17 mouse cellular contexts compared by ENCODE assay signal in genomic region chr10:92605646-92606045, GRCm38 (mm10).
"Had no signal": no experiment of that assay in that cellular context is flagged by ENCODE, and none has a peak within 500 bp of the region (broad histone marks: within the 10 kb centered on the region; RNA-seq: fewer than 3 reads in every experiment).

No protein-coding gene starts in this region.

- H3K27ac ChIP-seq: liver, embryonic 14.5 days; midbrain, embryonic 12.5 days; stomach, embryonic 15.5 days had no signal

- ATAC-seq: intestine, embryonic 16.5 days; liver, postnatal 0 days; lung, postnatal 0 days had no signal

- H3K4me2 ChIP-seq: lung, embryonic 14.5 days; midbrain, embryonic 12.5 days; stomach, embryonic 15.5 days had no signal

- H3K9ac ChIP-seq: liver, embryonic 14.5 days; liver, postnatal 0 days; lung, embryonic 14.5 days; midbrain, embryonic 12.5 days; stomach, embryonic 15.5 days had no signal

- H3K4me3 ChIP-seq: megakaryocyte, embryonic 14.5 days; midbrain, embryonic 12.5 days; stomach, embryonic 15.5 days had no signal

- DNase-seq: kidney, adult 18-20 months; kidney, adult 9 months; kidney, postnatal 14 days; kidney, postnatal 4 days; left cerebral cortex, postnatal 4 days; liver, postnatal 0 days; lung, embryonic 14.5 days; retina, postnatal 1 day; right cerebral cortex, postnatal 25 days; spleen, adult 18-20 months; thymus, postnatal 25 days had no signal

- H3K4me1 ChIP-seq: megakaryocyte, embryonic 14.5 days; stomach, embryonic 15.5 days had no signal

- H3K36me3 ChIP-seq: midbrain, embryonic 12.5 days; stomach, embryonic 15.5 days had no signal

- H3K27me3 ChIP-seq: megakaryocyte, embryonic 14.5 days; stomach, embryonic 15.5 days had no signal

- H3K9me3 ChIP-seq: megakaryocyte, embryonic 14.5 days; midbrain, embryonic 12.5 days; stomach, embryonic 15.5 days had no signal
